Mouse (Mus musculus) neural tube, embryonic 11.5 days (tissue): Measurements from ENCODE around the gene Kalrn. TPM values are rescaled to one million over a fixed set of nuclear protein-coding genes. Genes with fewer than 3 reads are reported as not detected.

Experiments used
- ATAC-seq: fragments of 200-750 bp; cut with Nextera tagmentation; 2 replicates; pipeline ENCODE4 v1.8.0; 2017; ENCODE audit warnings: moderate number of reproducible peaks, mild to moderate bottlenecking, moderate TSS enrichment, moderate library complexity; ENCODE audit not compliant: insufficient read depth, low FRiP score, low TSS enrichment
- DNase-seq: peaks from one replicate; pipeline ENCODE4 v3.0.0-alpha.2; 2015; ENCODE audit warnings: low spot score
- H3K27ac ChIP-seq: fragments of 300-500 bp; sonication (generic); 2 replicates; pipeline ENCODE4 v1.5.1; 2014; ENCODE audit warnings: low read depth, mild to moderate bottlenecking, low read length
- H3K27me3 ChIP-seq: fragments of 300-500 bp; sonication (generic); 2 replicates; pipeline ENCODE4 v1.6.1; 2014; ENCODE audit warnings: mild to moderate bottlenecking, low read length, mixed read lengths; ENCODE audit not compliant: control insufficient read depth, insufficient read depth
- H3K36me3 ChIP-seq: fragments of 300-500 bp; sonication (generic); 2 replicates; pipeline ENCODE4 v1.6.1; 2014; ENCODE audit warnings: mild to moderate bottlenecking, low read length, moderate library complexity, mixed read lengths; ENCODE audit not compliant: control insufficient read depth, insufficient read depth
- H3K4me1 ChIP-seq: fragments of 300-500 bp; sonication (generic); 2 replicates; pipeline ENCODE4 v1.6.1; 2014; ENCODE audit warnings: low read length, mixed read lengths; ENCODE audit not compliant: control insufficient read depth, insufficient read depth
- H3K4me2 ChIP-seq: fragments of 300-500 bp; sonication (generic); 2 replicates; pipeline ENCODE4 v1.6.1; 2014; ENCODE audit warnings: low read depth, mild to moderate bottlenecking, moderate library complexity
- H3K4me3 ChIP-seq: fragments of 300-500 bp; sonication (generic); 2 replicates; pipeline ENCODE4 v1.5.1; 2014; ENCODE audit warnings: low read depth, low read length
- H3K9ac ChIP-seq: fragments of 300-500 bp; sonication (generic); 2 replicates; pipeline ENCODE4 v1.6.1; 2014; ENCODE audit warnings: mild to moderate bottlenecking, low read length
- H3K9me3 ChIP-seq: fragments of 300-500 bp; sonication (generic); 2 replicates; pipeline ENCODE4 v1.6.1; 2016; ENCODE audit warnings: low read length; ENCODE audit not compliant: control insufficient read depth
- WGBS: fragments of 180-500 bp; shearing (Covaris S2); extraction: QIAGEN DNeasy Blood & Tissue Kit; methylation state at CpG from one replicate; pipeline ENCODE4 v1.1.7; 2014; 5-methylcytosine and 5-hydroxymethylcytosine counted together
- polyA plus RNA-seq: library from polyadenylated mRNA; unstranded; fragments of >200 nt; fragmentation: Nextera tagmentation; extraction: Ambion mirVana; gene quantifications from 2 replicates; pipeline ENCODE4 v1.2.1, GENCODE M21; 2014

Kalrn gene
- polyA plus RNA-seq, 1 experiment from 2014 or later: 17.6 TPM

DNA sequence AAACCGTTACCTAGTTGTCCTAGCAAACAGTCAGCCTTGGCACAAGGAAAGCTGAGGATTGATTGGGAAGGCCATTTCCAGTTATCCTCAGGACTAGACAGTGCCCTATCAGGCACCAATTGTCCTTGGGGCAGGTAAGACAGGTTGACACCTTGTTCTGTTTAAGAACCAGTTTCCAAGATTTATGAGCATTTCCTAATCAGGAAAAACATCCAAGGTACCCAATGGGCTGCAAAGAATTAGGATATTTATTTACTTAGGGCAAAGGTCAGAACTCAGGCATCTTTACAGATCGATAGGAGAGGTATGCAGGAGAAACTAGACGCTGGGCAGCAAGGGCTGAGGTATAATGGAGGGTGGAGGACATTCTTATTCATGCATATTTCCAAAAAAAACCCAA lies 503.9 kb downstream of the Kalrn start:
- 79% methylated on average over 3 of the region's 3 CpGs for WGBS
- Histone ChIP-seq H3K9me3 (no peaks in the 10 kb centered on the region), H3K4me3 (no peak overlapping the region), H3K4me2 (no peak overlapping the region), H3K36me3 (no peaks in the 10 kb centered on the region), H3K9ac (no peak overlapping the region), H3K27ac (no peak overlapping the region), H3K27me3 (no peaks in the 10 kb centered on the region), H3K4me1 (no peaks in the 10 kb centered on the region)
- DNase-seq: no peak
- no peak for ATAC-seq

DNA sequence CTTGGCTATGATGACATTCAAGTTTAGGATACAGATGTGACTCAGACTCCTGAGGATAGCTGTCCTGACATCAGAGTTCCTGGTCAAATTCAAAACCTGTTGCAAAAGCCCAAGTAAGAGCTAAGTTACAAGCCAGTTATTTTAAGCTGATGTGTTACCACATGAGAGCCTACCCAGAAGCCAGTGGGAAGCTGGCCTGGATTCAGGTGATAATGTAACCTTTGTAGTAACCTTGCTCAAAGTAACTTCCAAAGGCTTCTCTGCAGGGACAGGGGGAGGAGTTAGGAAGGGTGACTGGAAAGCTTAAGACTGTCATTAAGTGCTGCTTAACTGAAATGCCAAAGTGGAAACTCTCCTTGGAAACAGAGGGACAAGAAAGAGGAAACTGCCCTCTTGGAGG lies 506.4 kb downstream of the Kalrn start:
- no peaks in the 10 kb centered on the region for H3K27me3 ChIP-seq
- H3K9me3 ChIP-seq: no peaks in the 10 kb centered on the region
- no peak overlapping the region for H3K27ac ChIP-seq
- ATAC-seq: no peak
- no peak overlapping the region for H3K9ac ChIP-seq
- H3K36me3 ChIP-seq: no peaks in the 10 kb centered on the region
- no peak overlapping the region for H3K4me2 ChIP-seq
- no peak overlapping the region for H3K4me3 ChIP-seq
- no peaks in the 10 kb centered on the region for H3K4me1 ChIP-seq
- DNase-seq: no peak

DNA sequence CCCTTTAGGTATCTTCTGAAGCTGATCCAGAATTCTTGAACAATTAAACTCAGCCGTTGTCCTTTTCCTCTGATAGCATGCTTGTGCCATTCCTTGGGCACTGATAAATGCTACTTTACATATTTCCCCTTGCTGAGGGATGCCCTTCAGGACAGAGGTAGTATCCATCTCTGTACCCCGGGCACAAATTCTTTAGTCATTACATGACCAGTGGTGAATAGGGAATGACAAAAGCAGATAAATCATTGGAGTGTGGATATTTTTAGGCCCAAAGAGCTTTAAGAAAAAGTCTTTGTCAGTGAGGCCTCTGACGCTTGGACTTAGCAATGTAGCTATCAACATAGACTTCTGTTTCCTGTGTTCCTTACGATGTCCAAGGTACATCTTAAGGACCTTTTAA lies 507.0 kb downstream of the Kalrn start:
- no peaks in the 10 kb centered on the region for H3K36me3 ChIP-seq
- DNase-seq: no peak
- no peak overlapping the region for H3K27ac ChIP-seq
- ATAC-seq: no peak
- no peaks in the 10 kb centered on the region for H3K4me1 ChIP-seq
- no peak overlapping the region for H3K4me3 ChIP-seq
- no peak overlapping the region for H3K4me2 ChIP-seq
- H3K27me3 ChIP-seq: no peaks in the 10 kb centered on the region
- no peaks in the 10 kb centered on the region for H3K9me3 ChIP-seq
- WGBS: 92% methylated on average over 4 of the region's 4 CpGs
- no peak overlapping the region for H3K9ac ChIP-seq

DNA sequence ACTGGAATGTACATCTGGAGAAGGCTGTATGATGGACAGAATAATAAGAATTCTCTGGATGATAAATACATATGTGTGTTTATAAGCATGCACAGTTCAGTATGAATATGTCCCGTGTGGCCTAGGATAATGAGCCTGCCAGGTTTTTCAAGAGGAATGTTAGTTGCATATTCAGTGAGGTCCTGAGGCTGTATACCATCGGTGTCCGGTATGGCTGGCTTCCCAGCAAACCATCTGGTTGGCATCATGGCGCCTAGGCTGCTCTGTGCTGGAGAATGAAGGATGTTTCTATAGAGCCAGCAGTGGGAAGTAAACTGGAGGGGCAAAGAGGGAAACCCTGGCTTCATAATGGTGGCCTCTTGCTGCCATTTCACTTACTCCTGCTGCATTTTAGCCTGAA lies 510.0 kb downstream of the Kalrn start:
- H3K27ac ChIP-seq: no peak overlapping the region
- H3K4me2 ChIP-seq: no peak overlapping the region
- no peak overlapping the region for H3K9ac ChIP-seq
- no peaks in the 10 kb centered on the region for H3K27me3 ChIP-seq
- no peaks in the 10 kb centered on the region for H3K36me3 ChIP-seq
- ATAC-seq (no peak), DNase-seq (no peak)
- 79% methylated on average over 4 of the region's 4 CpGs for WGBS
- no peak overlapping the region for H3K4me3 ChIP-seq
- H3K4me1 ChIP-seq: no peaks in the 10 kb centered on the region
- H3K9me3 ChIP-seq: no peaks in the 10 kb centered on the region

DNA sequence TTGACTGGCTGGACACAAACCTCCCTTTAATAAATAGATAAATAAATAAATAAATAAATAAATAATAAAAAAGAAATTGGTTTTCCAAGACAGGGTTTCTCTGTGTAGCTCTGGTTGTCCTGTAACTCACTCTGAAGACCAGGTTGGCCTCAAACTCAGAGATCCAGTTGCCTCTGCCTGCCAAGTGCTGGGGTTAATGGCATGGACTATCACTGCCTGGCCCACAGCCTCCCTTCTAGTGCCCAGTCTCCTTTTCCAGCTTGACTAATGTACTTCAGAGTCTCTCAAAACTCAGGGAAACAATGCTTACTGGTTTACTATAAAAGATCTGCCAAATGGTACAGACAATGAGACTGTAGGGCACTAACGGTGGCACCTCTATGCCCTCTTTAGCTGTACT lies 511.7 kb downstream of the Kalrn start:
- H3K9me3 ChIP-seq: no peaks in the 10 kb centered on the region
- DNase-seq: no peak
- no peak for ATAC-seq
- no peaks in the 10 kb centered on the region for H3K4me1 ChIP-seq
- no peak overlapping the region for H3K4me2 ChIP-seq
- 93% methylated on average over 1 of the region's 1 CpGs for WGBS
- H3K36me3 ChIP-seq: no peaks in the 10 kb centered on the region
- no peak overlapping the region for H3K4me3 ChIP-seq
- H3K27ac ChIP-seq: no peak overlapping the region
- no peaks in the 10 kb centered on the region for H3K27me3 ChIP-seq
- no peak overlapping the region for H3K9ac ChIP-seq

DNA sequence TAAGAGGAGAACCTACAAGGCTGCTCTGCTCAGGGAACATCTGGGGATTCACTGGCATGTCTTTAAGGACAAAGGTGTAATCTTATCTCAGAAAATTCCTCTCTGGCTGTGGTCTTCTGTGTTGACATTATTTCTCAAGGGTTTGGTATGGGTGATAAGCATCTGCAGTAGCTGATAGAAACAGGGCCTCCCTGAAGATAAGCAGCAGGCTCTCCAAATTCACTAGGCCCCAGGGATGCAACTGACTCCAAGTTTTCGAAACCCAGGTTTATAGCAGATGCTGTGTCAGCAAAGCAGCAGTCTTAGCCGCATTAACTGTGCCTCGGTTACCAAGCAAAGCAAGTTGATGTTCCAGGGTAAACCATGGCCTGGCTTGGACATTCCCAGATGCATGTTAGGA lies 514.7 kb downstream of the Kalrn start:
- Histone ChIP-seq H3K4me3 (no peak overlapping the region), H3K27ac (no peak overlapping the region), H3K9ac (no peak overlapping the region), H3K4me2 (no peak overlapping the region), H3K4me1 (no peaks in the 10 kb centered on the region), H3K36me3 (no peaks in the 10 kb centered on the region; the same call in 1 of the 2 replicates), H3K9me3 (no peaks in the 10 kb centered on the region), H3K27me3 (no peaks in the 10 kb centered on the region)
- DNase-seq: no peak
- WGBS: 83% methylated on average over 3 of the region's 3 CpGs
- ATAC-seq: no peak

DNA sequence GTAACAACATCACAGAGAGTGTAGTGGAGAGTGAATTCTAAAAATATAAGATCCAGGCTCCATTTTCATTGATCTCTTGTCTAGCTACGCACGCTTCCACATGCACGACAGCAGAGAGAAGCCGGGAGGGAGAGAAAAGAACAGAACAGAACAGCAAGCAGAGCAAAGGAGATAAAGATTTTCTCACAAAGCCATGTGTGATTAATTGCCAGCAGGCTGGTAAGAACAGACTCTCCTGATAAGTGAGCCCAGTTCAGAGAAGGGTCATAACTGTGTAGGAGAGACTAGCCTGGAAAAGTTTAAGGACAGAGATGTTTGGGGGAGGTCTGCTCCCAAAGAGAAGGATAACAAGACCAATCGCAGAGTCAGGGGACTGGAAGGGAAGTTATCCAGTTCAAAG lies 515.9 kb downstream of the Kalrn start:
- Histone ChIP-seq H3K27me3 (no peaks in the 10 kb centered on the region), H3K4me1 (no peaks in the 10 kb centered on the region), H3K9ac (no peak overlapping the region), H3K9me3 (no peaks in the 10 kb centered on the region), H3K4me2 (no peak overlapping the region), H3K27ac (no peak overlapping the region), H3K4me3 (no peak overlapping the region), H3K36me3 (no peaks in the 10 kb centered on the region; the same call in 1 of the 2 replicates)
- DNase-seq (no peak), ATAC-seq (no peak)
- WGBS: 62% methylated on average over 5 of the region's 5 CpGs

DNA sequence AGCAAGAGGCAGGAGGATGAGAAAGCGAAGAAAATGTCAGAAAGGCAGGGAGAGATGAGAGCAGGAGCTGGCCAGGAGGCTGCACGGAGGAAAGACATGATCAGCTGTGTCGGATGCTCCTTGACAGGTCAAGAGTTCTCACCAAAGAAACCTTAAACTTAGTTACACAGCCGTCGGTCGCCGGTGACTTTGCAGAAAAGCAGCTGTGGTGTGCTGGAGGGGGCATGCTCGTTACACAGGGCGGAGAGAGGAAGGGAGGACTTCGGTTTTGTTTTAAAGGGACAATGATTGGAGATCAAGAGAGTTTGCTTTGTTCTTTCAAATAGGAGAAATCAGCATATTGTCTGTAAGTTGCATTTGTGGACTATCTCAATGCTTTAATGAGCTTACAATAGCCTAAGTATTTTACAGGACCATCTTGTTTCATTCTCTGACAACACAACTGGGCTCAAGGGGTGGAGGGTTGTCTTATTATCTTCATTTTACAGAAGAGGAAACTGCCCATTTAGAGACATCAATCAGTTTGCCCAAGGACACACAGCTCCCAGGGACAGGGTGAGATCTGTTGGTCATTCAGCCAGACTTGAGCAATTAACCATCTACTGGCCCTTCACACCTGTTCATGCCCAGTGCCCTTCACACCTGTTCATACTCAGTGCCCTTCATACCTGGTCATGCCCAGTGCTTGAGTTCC lies 516.8 kb downstream of the Kalrn start:
- no peak overlapping the region for H3K9ac ChIP-seq
- H3K9me3 ChIP-seq: no peaks in the 10 kb centered on the region
- no peaks in the 10 kb centered on the region for H3K27me3 ChIP-seq
- no peak overlapping the region for H3K4me3 ChIP-seq
- no peaks in the 10 kb centered on the region; the same call in 1 of the 2 replicates for H3K36me3 ChIP-seq
- no peak for ATAC-seq
- no peak overlapping the region for H3K27ac ChIP-seq
- H3K4me1 ChIP-seq: no peaks in the 10 kb centered on the region
- WGBS: 58% methylated on average over 10 of the region's 10 CpGs
- no peak overlapping the region for H3K4me2 ChIP-seq
- no peak for DNase-seq

DNA sequence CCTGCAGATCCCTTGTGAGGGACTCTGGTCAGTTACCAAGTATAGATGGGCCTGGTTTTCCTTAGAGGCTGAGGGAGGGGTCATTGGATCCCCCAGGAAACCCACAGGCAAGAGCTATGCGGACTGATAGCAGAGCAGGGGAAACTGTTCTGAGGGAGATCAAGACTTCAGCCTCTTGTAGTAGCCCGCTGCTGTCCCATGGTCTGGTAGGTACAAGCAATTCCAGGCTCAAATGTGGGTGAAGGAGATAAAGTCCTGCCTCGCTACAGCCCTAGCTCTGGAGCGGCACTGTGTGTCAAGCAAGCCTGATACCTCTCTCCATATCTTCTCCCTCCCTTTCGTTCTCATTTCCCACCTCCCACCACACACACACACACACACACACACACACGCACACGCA lies 523.2 kb downstream of the Kalrn start:
- Histone ChIP-seq H3K4me1 (0 out of 2 replicates have a peak, but pooled peaks cover 2% of the 10 kb centered on the region), H3K9ac (no peak overlapping the region), H3K27me3 (no peaks in the 10 kb centered on the region), H3K36me3 (no peaks in the 10 kb centered on the region; the same call in 1 of the 2 replicates), H3K4me3 (no peak overlapping the region), H3K27ac (no peak overlapping the region), H3K9me3 (no peaks in the 10 kb centered on the region), H3K4me2 (no peak overlapping the region)
- ATAC-seq: no peak
- no peak for DNase-seq
- 88% methylated on average over 7 of the region's 7 CpGs for WGBS
